Mouse (Mus musculus): ENCODE data around the gene Thegl.

DNA sequence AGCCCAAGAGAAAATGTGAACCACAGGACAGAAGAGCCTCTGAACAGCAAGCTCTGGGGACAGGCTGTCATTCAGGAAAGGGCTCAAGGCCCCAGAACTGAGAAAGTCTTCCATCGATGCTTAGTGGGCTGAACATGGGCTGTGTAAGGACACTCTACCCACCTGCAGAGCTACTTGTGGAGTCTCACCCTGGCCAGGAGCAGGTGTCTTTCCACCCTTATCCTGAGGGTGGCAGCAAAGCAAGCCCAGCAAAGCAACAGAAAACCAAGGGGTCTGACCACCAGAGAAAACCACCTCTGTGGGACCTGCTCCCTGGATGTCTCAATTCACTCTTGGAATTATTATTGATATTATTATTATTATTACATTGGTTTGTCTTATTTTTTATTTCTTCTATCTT, 73.5 kb downstream of the Thegl start:
- TF ChIP-seq GATA1 (IDR thresholded peaks at IDR 0.05; ENCODE audit: low read depth, low read length) (no peak), E2F4 (IDR thresholded peaks at IDR 0.05; ENCODE audit: borderline replicate concordance, low read depth, low read length) (no peak), NELFE (IDR thresholded peaks at IDR 0.05; ENCODE audit: low read depth, low read length) (no peak), USF1 (IDR thresholded peaks at IDR 0.05; ENCODE audit: low read depth, low read length) (no peak), CTCF (IDR thresholded peaks at IDR 0.05 in 2 of 3, conservative IDR thresholded peaks at IDR 0.05 in 1 of 3; ENCODE audit: control insufficient read depth in 1 of 3, insufficient read depth in 1 of 3, low read depth in 2 of 3, low read length in 3 of 3, poor library complexity in 1 of 3, severe bottlenecking in 1 of 3) (peak; percentile 86 to 92 (median 89)), POLR2AphosphoS2 (IDR thresholded peaks at IDR 0.05; ENCODE audit: low read length) (no peak), POLR2A (IDR thresholded peaks at IDR 0.05; ENCODE audit: control insufficient read depth in 1 of 2, insufficient read depth in 1 of 2, low read depth in 1 of 2, low read length in 2 of 2, poor library complexity in 1 of 2) (no peak), EP300 (IDR thresholded peaks at IDR 0.05; ENCODE audit: low read depth in 1 of 2, low read length in 2 of 2) (no peak), NRF1 (IDR thresholded peaks at IDR 0.05; ENCODE audit: insufficient read depth, low read depth, low read length, poor library complexity, severe bottlenecking) (no peak), UBTF (IDR thresholded peaks at IDR 0.05; ENCODE audit: borderline replicate concordance, insufficient read depth, low read depth, low read length) (no peak), RAD21 (IDR thresholded peaks at IDR 0.05; ENCODE audit: low read depth, low read length) (peak; percentile 81)

Data from MEL (cell line).